Mouse (Mus musculus): Measurements from ENCODE around the gene Pdzd3.

The Pdzd3 gene

DNA sequence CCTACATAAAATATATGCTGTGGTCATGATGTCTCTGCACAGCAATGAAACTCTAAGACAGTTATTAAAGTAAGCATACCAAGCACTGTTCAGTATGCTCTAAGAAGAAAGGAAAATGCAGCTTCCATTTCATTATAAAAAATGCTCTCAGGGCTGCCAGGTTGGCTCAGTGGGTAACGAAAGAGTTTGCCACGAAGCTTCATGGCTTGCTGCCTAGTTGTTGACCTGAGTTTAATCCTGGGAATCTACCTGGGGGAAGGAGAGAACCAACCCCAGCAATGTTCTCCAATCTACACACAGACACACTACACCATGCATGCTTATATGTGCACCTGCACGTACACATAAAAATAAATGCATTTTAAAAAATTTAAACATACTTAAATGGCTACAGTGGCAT is 52.1 kb downstream of the Pdzd3 start:
- DNase-seq: no peak
